Mouse (Mus musculus): ENCODE measurements around the gene Arap2. TPM values are rescaled to one million over a fixed set of nuclear protein-coding genes. Genes with fewer than 3 reads are reported as not detected.

The Arap2 gene
- total RNA-seq (2018; cell fraction: chromatin; rRNA removed), result 100 to 1,000 TPM in 4 of 26 experiments, 10 to 100 TPM in 21, 1 to 10 TPM in 1; 9.7 to 132 (median 42.9) TPM
- total RNA-seq (2018; cell fraction: cytosol; rRNA removed), result 10 to 100 TPM in 15 of 26 experiments, 1 to 10 TPM in 11; 5.7 to 22.4 (median 13.7) TPM
- total RNA-seq (2018; cell fraction: nucleus; rRNA removed), result 10 to 100 TPM; 15.2 to 82.3 (median 29.1) TPM
- 9.6 to 18.3 TPM (median 14.8 TPM) in 3 replicates for polyA plus RNA-seq (2018)

DNA sequence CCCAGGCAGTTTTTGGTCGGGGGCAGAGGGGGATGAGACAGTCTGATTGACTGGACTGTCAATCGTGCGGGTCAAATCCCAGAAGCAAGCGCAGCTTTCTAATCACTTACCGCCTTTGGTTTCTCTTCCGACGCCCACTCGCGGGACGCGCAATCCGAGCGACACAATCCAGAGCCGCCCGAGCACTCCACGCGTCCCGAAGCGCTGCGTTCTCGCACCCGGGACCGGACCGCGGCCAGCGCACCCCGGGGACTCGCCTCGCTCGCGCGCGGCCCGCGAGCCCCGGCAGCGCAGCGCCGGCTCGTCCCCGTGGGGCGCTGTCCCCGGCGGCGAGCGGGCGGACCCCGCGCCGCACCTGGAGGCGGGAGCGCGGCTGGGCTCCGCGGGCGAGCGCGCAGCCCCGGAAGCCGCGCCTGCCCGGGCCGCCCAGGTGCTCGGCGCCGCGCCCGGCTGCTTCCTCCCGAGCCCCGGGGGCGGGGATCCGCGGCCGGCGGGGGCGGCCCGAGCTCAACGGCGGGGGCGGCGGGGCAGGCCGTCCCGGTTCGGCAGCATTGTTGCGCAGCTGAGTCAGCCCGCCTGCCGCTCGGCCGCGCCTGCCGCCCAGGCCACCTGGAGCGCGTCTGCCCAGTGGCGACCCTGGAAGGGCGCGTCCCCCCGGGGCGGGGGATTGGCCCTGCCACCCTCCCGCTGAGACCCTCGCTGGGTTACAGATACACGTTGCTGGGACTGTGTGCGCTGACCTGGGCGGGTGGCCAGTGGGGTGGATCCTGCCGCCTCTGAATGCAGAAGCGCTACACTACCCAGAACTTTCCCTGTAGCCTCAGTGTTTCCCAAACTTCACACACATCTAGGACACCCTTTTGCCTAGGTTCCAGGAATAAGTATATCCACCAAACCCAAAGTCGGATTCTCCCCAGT, at the start of gene Arap2:
Gene Arap2 (minus strand): TSS at position 376 of the 918 bp plus-strand sequence.
- H3K4me3 ChIP-seq (ENCODE audit: inconsistent target), result peak within 1 kb of the TSS; percentile 84
- peaks cover 21% of the 10 kb centered on the region for H3K79me2 ChIP-seq (ENCODE audit: inconsistent target)
- under 1% methylated on average over 75 of the region's 106 CpGs for WGBS (ENCODE audit: missing documents)
- H3K27ac ChIP-seq, result peak within 1 kb of the TSS; percentile 87
- no peaks in the 10 kb centered on the region for H3K36me3 ChIP-seq (ENCODE audit: inconsistent target)

DNA sequence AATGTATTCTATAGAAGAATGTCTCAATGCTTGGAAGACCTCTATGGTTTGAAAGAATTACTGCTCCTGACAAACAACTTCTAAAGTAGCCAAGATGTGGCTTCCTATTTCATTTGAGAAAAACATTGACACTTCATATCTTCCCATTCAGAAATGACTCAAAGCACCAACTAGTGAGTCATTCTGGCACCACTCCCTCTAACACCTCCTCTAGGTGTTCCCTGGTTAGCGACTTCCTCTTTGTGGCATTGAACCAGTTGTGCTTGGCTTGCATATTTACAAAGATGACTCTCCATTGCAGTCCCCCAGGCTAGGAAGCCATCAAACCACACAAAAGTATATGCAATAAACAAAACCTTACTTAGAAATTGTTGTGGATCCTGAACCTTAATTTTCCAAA, 49.8 kb upstream of the Arap2 start:
- Histone ChIP-seq H3K79me2 (ENCODE audit: inconsistent target) (no peaks in the 10 kb centered on the region), H3K36me3 (ENCODE audit: inconsistent target) (no peaks in the 10 kb centered on the region), H3K27ac (no peak overlapping the region), H3K4me3 (ENCODE audit: inconsistent target) (no peak overlapping the region)
- 5% methylated on average over 1 of the region's 1 CpGs for WGBS (ENCODE audit: missing documents)

DNA sequence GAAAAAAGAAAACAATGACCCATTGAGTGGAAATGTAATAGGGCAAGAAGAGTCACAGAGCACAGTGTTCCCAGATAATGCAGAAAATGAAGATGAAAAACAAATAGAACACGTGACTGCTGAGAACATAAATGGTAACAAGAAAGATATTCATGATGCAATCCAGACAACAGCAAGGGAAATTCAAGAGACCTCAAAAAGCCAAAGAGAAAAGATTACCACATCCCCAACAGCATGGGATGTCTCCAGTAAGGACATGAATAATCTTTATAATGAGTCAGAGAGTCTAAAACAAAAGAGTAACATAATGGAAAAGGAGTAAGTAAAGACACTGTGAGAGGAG, 48.1 kb upstream of the Arap2 start:
- H3K79me2 ChIP-seq (ENCODE audit: inconsistent target), result no peaks in the 10 kb centered on the region
- no peak overlapping the region for H3K27ac ChIP-seq
- H3K4me3 ChIP-seq (ENCODE audit: inconsistent target), result no peak overlapping the region
- 75% methylated on average over 1 of the region's 1 CpGs for WGBS (ENCODE audit: missing documents)
- no peaks in the 10 kb centered on the region for H3K36me3 ChIP-seq (ENCODE audit: inconsistent target)

DNA sequence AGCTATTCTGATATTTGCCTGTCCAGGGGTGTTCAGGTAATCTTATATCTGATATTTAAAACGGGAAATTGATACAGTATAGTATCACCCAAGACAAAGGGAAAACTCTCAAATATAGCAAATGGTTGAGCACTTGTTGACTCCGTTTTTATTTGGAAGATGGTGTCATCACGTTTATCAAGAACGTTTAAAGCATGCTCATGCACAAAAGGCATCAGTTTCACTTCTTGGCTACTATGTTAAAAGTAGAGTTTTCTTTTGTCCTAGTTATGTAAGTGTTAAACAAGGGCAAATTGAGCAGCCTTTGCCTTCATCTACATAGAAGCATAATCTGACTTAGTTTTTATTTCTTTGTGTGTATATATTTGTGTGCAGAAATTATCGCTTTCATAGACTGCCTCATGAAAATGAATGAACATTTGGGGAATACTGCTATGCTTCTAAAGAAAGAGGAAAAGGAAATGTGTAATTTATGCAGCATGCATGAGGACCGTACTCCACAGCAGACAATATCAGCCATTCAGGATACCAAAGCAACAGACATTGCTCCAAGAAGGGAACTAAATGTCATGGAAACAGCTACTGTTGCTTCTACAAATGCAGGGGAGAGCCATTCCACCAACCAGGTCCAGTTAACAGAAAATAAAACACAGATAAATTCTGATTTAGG, 47.6 kb upstream of the Arap2 start, which contains the start of gene Dthd1:
Gene Dthd1 (plus strand): TSS at position 422 of the 670 bp plus-strand sequence.
- Histone ChIP-seq H3K79me2 (ENCODE audit: inconsistent target) (no peaks in the 10 kb centered on the region), H3K36me3 (ENCODE audit: inconsistent target) (no peaks in the 10 kb centered on the region), H3K4me3 (ENCODE audit: inconsistent target) (no peak within 1 kb of the TSS), H3K27ac (no peak within 1 kb of the TSS)
- WGBS (ENCODE audit: missing documents), result 87% methylated on average over 6 of the region's 6 CpGs

DNA sequence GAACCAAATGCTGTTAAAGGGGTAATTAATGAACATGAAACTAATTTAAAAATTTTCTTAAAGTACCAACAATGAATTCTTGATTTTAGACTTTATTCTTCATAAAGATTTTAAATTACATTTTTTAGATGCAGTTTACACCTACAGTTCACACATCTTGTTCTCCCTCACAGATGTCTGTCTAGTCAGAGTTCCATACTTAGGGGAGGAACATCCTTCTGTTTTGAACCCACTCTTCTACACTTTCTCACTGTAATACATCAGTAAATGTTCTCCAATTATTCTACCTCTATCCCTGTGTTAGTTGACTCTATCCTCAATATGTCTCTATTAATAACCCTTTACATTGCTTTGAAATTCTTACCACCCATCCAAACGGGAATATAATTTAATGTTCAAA, 26.8 kb upstream of the Arap2 start:
- Histone ChIP-seq H3K36me3 (ENCODE audit: inconsistent target) (no peaks in the 10 kb centered on the region), H3K79me2 (ENCODE audit: inconsistent target) (no peaks in the 10 kb centered on the region), H3K27ac (no peak overlapping the region), H3K4me3 (ENCODE audit: inconsistent target) (no peak overlapping the region)
- 82% methylated on average over 1 of the region's 1 CpGs for WGBS (ENCODE audit: missing documents)

DNA sequence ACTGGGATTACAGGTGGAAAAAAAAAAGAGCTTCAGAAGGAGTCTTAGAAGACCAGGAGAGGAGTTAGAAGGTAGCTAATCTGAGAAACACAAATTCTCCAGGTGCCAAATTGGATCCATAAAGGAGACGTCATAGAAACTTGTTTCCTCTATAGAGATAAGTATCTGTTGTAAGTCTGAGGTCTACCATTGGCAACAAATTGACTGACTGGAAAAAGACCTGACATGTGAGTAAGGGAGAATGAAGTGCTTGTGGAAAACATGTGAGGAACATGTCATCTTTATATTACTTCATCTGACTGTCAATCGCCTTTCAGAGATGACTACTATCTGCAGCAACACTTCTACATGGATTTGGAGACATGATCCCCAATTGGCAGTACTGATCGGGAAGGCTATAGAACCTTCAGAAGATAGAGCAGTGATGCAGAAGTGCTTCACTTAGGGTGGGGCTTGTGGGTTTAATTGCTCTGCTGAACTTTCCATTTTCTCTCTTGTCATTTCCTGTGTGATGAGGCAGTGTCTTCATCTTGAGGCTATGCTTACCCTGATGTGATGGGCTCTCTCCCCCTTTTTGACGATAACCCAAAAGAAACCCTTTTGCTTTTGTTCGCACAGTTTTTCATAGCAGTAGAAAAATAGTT, 25.1 kb upstream of the Arap2 start:
- Histone ChIP-seq H3K79me2 (ENCODE audit: inconsistent target) (no peaks in the 10 kb centered on the region), H3K4me3 (ENCODE audit: inconsistent target) (no peak overlapping the region), H3K36me3 (ENCODE audit: inconsistent target) (no peaks in the 10 kb centered on the region), H3K27ac (no peak overlapping the region)
- 81% methylated on average over 5 of the region's 5 CpGs for WGBS (ENCODE audit: missing documents)

DNA sequence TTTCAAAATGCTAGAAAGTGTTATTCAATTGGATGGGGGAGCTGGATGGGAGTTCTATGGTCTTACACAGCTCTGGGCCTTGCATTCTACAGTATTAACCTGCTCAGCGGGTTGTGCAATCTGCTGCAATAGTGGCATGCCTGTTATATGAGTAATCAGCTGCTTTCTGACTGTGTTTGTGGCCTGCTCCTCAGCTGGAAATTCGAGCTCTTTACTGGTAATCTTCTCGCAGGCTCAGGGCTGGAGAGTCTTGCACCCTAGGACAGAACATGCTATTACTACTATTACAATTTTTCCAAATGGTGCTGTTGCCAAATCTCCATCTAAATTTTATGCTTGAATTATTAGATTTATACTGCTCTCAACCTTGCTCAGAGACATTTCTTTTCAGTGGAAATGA, 20.9 kb upstream of the Arap2 start:
- WGBS (ENCODE audit: missing documents), result 85% methylated on average over 3 of the region's 3 CpGs
- Histone ChIP-seq H3K36me3 (ENCODE audit: inconsistent target) (no peaks in the 10 kb centered on the region), H3K79me2 (ENCODE audit: inconsistent target) (no peaks in the 10 kb centered on the region), H3K4me3 (ENCODE audit: inconsistent target) (no peak overlapping the region), H3K27ac (no peak overlapping the region)

DNA sequence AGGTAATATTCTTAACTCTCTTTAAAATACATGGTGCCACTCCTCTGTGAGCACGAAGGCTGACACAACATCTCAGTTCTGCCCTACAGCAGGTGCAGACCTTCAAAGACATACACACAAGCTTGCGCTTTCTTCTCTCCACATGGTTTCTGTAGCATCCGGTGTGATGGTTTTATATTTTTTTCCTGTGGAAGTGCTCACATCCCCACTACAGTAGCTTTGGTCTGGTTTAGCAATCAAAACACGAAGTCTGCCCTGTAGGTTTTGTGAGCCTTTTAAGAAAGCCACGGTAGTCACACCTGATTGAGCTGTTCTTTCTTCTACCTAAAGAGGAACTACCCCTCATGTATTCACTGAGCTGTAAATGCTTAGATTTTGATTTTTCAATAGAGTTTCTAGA, 12.7 kb upstream of the Arap2 start:
- Histone ChIP-seq H3K36me3 (ENCODE audit: inconsistent target) (no peaks in the 10 kb centered on the region), H3K27ac (no peak overlapping the region), H3K79me2 (ENCODE audit: inconsistent target) (no peaks in the 10 kb centered on the region), H3K4me3 (ENCODE audit: inconsistent target) (no peak overlapping the region)
- 62% methylated on average over 5 of the region's 5 CpGs for WGBS (ENCODE audit: missing documents)

DNA sequence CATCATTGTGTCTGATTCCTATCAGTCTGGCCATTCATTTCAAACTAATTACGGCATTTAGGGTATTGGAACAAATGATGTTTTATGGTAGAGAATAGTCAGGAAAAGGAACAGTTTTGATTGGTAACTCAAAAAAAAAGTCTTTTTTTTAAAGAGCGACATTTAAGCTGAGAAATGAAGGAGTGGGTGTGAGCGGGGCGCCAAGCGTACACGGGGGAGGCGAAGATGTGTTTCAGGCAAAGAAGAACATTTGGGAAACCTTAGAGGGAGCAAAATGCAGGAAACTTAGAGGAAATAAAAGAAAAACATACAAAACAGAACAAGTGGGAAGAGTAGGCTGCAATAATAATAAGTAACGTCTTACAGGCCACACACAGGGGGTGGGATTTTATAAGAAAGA, 11.8 kb upstream of the Arap2 start:
- H3K36me3 ChIP-seq (ENCODE audit: inconsistent target), result no peaks in the 10 kb centered on the region
- H3K27ac ChIP-seq, result no peak overlapping the region
- H3K79me2 ChIP-seq (ENCODE audit: inconsistent target), result no peaks in the 10 kb centered on the region
- 95% methylated on average over 8 of the region's 8 CpGs for WGBS (ENCODE audit: missing documents)
- H3K4me3 ChIP-seq (ENCODE audit: inconsistent target), result no peak overlapping the region

DNA sequence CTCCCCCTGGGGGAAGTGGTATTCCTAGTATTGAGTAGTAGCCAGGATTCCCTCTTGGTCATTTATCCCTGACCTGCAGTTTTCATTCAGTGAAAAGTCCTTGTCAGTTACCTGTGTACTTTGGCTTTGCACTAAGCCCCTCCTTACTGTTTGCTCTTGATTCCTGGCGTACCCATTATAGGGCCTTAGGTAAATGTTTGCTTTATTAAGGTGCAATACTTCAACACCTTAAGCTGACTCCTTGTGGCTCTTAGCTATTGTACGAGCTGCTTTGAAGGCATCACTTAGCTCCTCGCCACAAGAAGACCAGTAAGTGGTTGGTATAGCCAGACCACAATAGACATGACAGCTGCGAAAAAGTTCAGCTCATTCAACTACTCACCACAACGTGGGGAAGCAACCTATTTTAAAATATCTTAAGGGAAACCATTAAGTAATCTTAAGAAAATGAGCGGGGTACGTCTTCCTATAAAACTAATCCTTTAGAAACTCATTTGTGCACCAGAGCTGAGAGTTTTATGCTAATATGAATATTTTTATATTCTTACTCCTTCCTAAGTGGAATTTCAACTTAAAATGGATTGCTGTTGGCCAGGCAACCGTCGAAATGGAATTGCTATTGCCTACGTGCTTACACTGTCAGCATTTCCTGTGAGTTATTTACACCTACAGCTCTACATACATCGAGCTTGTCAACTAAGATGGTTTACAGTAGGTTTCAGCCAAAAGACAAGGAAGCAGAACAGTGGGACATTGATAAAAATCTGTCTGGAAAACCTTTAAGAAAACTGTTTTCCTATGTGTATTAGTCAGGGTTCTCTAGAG, 6.0 kb upstream of the Arap2 start:
- H3K36me3 ChIP-seq (ENCODE audit: inconsistent target), result no peaks in the 10 kb centered on the region
- WGBS (ENCODE audit: missing documents), result 45% methylated on average over 11 of the region's 11 CpGs
- no peak overlapping the region for H3K4me3 ChIP-seq (ENCODE audit: inconsistent target)
- H3K79me2 ChIP-seq (ENCODE audit: inconsistent target), result no peaks in the 10 kb centered on the region
- H3K27ac ChIP-seq, result no peak overlapping the region

DNA sequence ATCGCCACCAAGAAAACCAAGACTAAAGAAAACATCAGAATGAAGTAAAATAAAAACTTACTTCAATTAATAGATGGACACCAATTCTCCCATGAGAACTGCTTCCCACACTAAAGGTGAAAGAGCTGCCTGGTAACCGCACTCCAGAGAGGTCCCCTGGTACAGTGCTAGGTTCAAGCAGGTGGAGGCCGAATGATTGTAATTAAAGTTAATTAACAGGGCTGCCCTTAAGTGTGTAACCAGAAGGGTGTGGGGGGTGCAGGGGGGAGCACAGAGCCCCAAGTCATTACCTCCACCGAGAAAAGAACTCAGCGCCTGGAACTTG, 538 bp downstream of the Arap2 start:
- Histone ChIP-seq H3K79me2 (ENCODE audit: inconsistent target) (peaks cover 21% of the 10 kb centered on the region), H3K27ac (peak overlapping the region; percentile 87)
- WGBS (ENCODE audit: missing documents), result 10% methylated on average over 5 of the region's 5 CpGs

DNA sequence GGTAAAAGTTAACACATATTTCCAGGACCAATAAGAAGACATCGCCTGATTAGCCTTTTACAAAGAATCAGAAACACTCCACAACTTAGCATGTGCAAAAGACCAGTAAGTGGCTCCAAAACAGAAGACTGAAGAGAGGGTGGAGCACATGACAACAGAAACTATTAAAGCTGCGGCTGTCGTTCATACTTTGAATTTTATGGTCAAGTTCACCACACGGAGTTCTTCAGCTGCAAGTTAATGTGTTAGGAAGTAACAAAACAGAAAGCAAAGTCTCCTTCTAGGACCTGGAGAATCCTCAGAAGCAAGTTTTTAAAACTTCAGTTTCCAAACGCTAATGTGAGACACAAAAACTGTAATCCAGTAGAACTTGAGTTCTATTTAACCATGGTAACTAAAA, 1.8 kb downstream of the Arap2 start:
- Histone ChIP-seq H3K4me3 (ENCODE audit: inconsistent target) (peak overlapping the region; percentile 84; the same call in 1 of the 2 replicates), H3K27ac (peak overlapping the region; percentile 87), H3K79me2 (ENCODE audit: inconsistent target) (peaks cover 31% of the 10 kb centered on the region), H3K36me3 (ENCODE audit: inconsistent target) (no peaks in the 10 kb centered on the region)
- WGBS (ENCODE audit: missing documents), result 24% methylated on average over 5 of the region's 5 CpGs

More for the DNA sequence above, 538 bp downstream of the Arap2 start:
- Histone ChIP-seq H3K36me3 (ENCODE audit: inconsistent target) (no peaks in the 10 kb centered on the region), H3K4me3 (ENCODE audit: inconsistent target) (peak overlapping the region; percentile 84)

DNA sequence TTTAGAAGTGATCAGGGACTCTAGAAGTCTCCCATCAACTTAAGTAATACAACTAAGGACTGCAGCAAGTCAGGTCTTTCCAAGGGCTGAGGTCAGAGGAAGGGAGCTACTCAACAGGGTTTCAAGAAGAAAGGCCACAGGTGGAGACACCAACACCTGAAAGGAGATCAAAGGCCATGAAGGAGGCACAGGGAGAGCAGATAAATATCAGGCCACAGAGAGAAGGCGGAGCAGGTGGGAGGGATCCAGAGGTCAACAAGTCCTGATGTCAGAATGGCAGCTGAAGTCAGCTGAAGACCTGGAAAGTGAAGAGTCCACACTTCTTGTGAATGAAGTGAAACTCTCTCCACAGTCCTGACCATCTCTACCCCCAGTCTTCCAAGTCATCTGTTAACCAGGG, 2.9 kb downstream of the Arap2 start:
- Histone ChIP-seq H3K36me3 (ENCODE audit: inconsistent target) (no peaks in the 10 kb centered on the region), H3K27ac (peak overlapping the region; percentile 87), H3K4me3 (ENCODE audit: inconsistent target) (no peak overlapping the region), H3K79me2 (ENCODE audit: inconsistent target) (peaks cover 42% of the 10 kb centered on the region)
- WGBS (ENCODE audit: missing documents), result 71% methylated on average over 1 of the region's 1 CpGs
